Mouse (Mus musculus): ENCODE data around the gene Nudcd2. TPM values are rescaled to one million over a fixed set of nuclear protein-coding genes. Genes with fewer than 3 reads are reported as not detected.

The Nudcd2 gene
- 71.3 and 92.8 TPM in 2 replicates for polyA plus RNA-seq (2015; fragmentation: Nextera tagmentation; extraction: Ambion mirVana)

GRCm38 (mm10) chr11:40733339-40734174 is at the start of gene Nudcd2, which contains the start of gene Hmmr:
TSS of gene Nudcd2 (plus strand) at chr11:40733667.
TSS of gene Hmmr (minus strand) at chr11:40733422.

GRCm38 (mm10) chr11:40695103-40695502 is 38.4 kb upstream of the Nudcd2 start, which contains the start of gene Mat2b:
TSS of gene Mat2b (minus strand) at chr11:40695203.

GRCm38 (mm10) chr11:40755109-40755627 is 21.7 kb downstream of the Nudcd2 start, which contains the start of gene Ccng1:
TSS of gene Ccng1 (minus strand) at chr11:40755311.

Other genes starting within 250 kb of the Nudcd2 start
- gene Mat2b, start 38.5 kb upstream of the Nudcd2 start, polyA plus RNA-seq (2015; fragmentation: Nextera tagmentation; extraction: Ambion mirVana): 79.1 and 82.2 TPM in 2 replicates
- gene Hmmr, start 245 bp upstream of the Nudcd2 start, polyA plus RNA-seq (2015; fragmentation: Nextera tagmentation; extraction: Ambion mirVana): 8.4 and 12.1 TPM in 2 replicates
- 64.6 and 77.0 TPM in 2 replicates for gene Ccng1, start 21.6 kb downstream of the Nudcd2 start, polyA plus RNA-seq (2015; fragmentation: Nextera tagmentation; extraction: Ambion mirVana)